Mouse (Mus musculus) left cerebral cortex, postnatal 10 days (tissue): ENCODE results near the gene Tpmt. TPM values are rescaled to one million over a fixed set of nuclear protein-coding genes. Genes with fewer than 3 reads are reported as not detected.
A peak's percentile ranks its signal among the peaks of the same experiment; 100 is the strongest.

Experiments
- DNase-seq, 2 experiments: peaks; one replicate each; pipeline ENCODE4 v3.0.0; 2021 to 2022; ENCODE audit warnings: low spot score in 2 of 2, mixed read lengths in 1 of 2; ENCODE audit errors: extremely low spot score in 1 of 2
- intact Hi-C: fragments of 180-260 bp; cut with DNase I; formaldehyde crosslinking; loops from one replicate; pipeline ENCODE4 v1.15.1; 2025
- total RNA-seq, 2 experiments: library from RNA; stranded (reverse); gene quantifications; 2 replicates each; pipeline ENCODE4 v1.2.3; 2021

Tpmt gene
- total RNA-seq, result 10 to 100 TPM in 1 of 2 experiments, 1 to 10 TPM in 1; 8.7 to 12.6 TPM

- intact Hi-C loops, result no loop called here
- DNase-seq, result peak in 1 of 2 experiments; percentile 49
These were observed at the start of gene Tpmt for GRCm38 (mm10) chr13:47044617-47044947. Gene Tpmt, minus strand, starts transcription at chr13:47044737.

- intact Hi-C loops, result no loop called here
- no peak for DNase-seq
These were observed 49.3 kb upstream of the Tpmt start for GRCm38 (mm10) chr13:47093791-47094190.

GRCm38 (mm10) chr13:47089271-47089670, 44.7 kb upstream of the Tpmt start:
- no peak for DNase-seq
- intact Hi-C loops, result no loop called here

GRCm38 (mm10) chr13:47088433-47088832, 43.9 kb upstream of the Tpmt start:
- DNase-seq, result no peak
- intact Hi-C loops, result no loop called here

- DNase-seq, result no peak
- intact Hi-C loops, result no loop called here
These were observed 36.5 kb upstream of the Tpmt start for GRCm38 (mm10) chr13:47080905-47081505.

GRCm38 (mm10) chr13:47078799-47079198, 34.3 kb upstream of the Tpmt start:
- intact Hi-C loops, result no loop called here

DNA sequence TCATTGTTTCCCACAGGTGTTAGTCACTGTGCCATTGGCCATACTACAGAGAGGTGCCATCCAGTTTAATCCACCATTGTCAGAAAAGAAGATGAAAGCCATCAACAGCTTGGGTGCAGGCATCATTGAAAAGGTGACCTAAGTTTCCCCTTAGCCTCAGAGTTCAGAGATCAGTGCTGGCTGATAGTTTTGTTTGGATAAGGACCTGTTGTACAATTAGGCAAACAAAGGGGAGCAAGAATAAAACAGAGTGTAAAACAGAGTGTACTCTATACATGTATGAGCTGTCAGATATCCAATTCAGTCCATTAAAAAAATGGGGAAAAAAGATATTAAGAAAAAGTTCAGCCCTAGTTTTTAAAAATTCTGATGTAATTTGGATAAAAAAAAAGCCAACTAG, 32.8 kb upstream of the Tpmt start:
- DNase-seq, result no peak
- intact Hi-C loops, result no loop called here

More at GRCm38 (mm10) chr13:47078799-47079198, 34.3 kb upstream of the Tpmt start:
- no peak for DNase-seq

GRCm38 (mm10) chr13:47076156-47076555, 31.6 kb upstream of the Tpmt start:
- DNase-seq, result no peak
- intact Hi-C loops, result no loop called here

DNA sequence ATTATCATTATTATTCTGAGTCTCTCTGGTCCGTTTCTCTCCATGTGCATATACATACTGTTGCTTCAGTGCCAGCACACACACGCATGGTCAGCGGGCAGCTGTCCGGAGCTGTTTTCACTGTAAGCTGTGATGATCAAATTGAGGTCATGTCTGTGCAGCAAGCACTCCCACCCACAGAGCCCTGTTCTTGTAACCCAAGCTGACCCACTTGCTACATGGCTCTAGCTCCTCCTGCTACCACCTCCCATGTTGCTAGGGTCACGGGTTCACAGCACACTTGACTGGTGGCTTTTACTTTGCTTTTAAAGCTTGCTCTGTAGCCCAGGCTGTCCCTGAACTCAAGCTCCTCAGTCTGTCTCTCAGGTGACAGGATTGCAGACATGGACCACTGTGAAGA, 27.9 kb upstream of the Tpmt start:
- intact Hi-C loops, result no loop called here

DNA sequence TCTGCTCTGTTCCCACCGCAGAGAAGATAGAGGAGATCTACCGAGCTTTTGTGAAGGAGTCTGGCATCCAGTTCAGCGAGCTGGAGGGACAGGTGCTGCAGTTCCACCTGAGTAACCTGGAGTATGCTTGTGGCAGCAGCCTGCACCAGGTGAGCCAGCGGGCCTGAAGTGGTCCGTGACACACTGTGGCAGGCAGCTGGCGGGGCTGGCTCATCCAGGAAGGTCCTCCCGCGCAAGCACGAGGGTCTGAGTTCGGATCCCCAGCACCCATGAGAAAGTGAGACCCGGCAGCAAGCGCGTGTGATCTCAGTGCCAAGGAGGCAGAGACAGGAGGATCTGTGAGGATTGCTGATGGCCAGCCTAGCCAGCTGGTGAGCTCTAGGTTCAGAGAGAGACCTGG, 27.3 kb upstream of the Tpmt start:
- DNase-seq, result no peak
- intact Hi-C loops, result no loop called here

More for the DNA sequence above, 27.9 kb upstream of the Tpmt start:
- no peak for DNase-seq

DNA sequence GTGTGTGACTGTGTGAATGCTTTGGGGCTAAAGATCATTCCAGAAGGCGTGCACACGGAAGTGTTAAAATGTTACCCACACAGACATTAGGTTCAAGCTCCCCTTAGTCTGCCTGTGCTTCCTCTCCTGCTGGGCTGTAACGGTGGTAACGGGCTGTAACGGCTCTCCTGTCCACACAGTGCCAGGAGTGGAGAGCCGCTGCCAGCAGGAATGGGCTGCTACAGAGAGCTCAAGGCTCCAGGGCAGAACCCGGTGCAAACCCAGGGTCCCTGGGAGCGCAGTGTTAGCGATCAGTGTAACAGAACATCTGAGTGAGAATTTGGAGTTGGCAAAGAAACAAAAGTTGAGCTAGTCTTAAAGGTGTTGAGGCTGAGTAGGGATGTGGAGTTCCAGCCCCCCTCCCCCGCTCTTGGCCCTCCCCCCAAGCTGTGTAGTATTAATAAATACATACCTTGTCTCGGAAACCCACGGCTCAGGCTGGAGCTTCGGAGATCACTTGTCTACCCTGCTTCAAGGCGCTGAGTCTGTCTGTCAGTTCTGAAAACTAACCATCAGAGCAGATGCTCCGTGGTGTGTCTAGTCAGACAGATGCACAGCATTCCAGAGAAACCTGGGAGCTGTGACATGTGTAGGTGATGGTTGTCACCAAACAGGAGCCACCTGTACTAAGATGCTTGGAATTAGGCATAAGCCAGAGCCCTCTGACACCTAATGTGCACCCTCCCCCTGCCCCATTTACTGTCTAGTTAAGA, 26.0 kb upstream of the Tpmt start:
- intact Hi-C loops, result no loop called here
- no peak for DNase-seq

DNA sequence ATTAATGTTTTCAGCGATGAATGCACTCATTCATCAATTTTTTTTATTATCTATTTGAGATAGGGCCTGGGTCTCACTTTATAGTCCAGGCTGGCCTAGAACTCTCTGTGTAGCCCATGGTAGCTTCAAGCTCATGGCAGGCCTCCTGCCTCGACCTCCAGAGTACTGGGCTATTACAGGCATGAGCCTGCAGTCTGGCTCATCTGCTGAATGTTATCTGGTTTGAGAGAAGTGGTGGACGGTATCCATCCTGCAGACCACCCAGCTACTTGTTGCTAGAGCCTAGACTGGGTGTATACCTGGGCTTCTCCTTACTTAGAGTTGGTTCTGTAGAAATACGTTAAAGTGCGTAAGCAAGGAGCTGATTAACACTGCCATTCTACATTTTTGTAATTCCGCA, 22.5 kb upstream of the Tpmt start:
- DNase-seq, result no peak
- intact Hi-C loops, result no loop called here

GRCm38 (mm10) chr13:47066516-47066915, 22.0 kb upstream of the Tpmt start:
- intact Hi-C loops, result no loop called here
- no peak for DNase-seq

DNA sequence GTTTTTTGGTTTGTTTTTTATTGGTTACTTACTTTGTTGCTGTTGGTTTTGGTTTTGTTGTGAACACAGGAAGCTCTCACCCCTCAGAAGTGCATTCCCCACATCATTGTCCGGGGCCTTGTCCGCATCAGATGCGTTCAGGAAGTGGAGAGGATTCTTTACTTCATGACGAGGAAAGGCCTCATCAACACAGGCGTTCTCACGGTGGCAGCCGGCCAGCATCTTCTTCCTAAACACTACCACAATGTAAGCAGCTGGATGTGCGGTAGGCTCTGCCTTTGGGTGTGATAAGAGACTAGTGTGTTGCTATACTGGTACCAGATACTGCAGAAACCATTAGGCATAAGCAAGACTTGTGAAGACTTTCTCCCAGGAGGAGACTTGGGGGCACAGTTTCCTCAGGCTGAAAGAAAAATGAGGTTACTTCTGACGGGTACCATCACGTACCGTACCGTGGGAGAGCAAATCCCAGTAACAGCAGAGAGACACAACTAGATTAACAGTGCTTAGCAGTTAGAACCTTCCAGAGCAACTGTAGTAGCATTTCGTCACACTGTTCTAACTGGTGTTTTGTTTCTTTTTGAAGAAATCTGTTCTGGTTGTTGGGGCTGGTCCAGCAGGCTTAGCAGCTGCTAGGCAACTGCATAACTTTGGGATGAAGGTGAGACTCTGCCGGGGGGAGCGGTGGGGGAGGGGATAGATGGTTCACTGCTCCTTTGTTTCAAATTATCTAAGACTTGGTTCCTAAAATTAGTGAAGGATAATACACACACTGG, 19.6 kb upstream of the Tpmt start:
- intact Hi-C loops, result no loop called here
- no peak for DNase-seq

- DNase-seq, result no peak
- intact Hi-C loops, result no loop called here
These were observed 18.2 kb upstream of the Tpmt start for GRCm38 (mm10) chr13:47062756-47063155.

- no peak for DNase-seq
- intact Hi-C loops, result no loop called here
These were observed 12.2 kb upstream of the Tpmt start for GRCm38 (mm10) chr13:47056781-47057180.

GRCm38 (mm10) chr13:47056126-47056525, 11.6 kb upstream of the Tpmt start:
- DNase-seq, result peak; percentile 45 to 62

DNA sequence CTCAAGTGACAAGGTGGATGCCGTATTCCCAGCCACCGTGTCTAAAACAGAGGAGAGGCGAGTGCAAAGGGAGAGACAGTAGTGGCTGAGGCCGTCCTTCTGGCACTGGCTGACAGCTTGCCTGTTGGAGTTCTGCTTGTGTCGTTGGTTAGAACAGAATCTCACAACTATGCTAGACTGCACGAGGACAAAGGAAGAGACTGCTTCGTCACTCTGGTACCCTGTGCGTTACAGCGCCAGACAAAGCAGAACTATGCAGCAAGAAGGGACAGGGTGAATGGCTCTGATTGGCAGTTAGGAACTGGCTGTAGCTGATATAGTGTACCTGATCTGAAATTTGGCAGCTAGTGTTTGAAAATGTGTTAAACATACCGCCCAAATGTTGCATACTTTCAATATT, 9.4 kb upstream of the Tpmt start:
- no peak for DNase-seq
- intact Hi-C loops, result no loop called here

More at GRCm38 (mm10) chr13:47056126-47056525, 11.6 kb upstream of the Tpmt start:
- intact Hi-C loops, result no loop called here

DNA sequence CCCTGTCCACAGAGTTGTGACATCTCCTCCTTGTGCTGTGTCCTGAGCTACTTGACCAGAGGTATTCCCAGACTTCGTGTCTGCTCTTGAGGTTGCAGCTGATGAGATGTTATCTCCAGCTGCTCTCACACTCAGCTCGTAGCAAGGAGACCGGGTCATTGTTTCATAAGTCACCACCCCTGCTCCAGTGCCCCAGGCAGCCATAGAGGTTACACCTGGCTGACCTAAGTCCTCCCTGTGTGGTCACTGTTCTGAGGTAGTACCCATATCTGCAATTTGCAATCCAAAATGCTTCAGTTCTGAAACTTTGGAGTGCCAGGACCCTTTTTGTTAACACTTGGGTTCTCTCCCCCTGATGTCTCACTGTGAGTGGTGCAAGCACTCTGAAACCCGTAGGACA, 5.5 kb upstream of the Tpmt start:
- DNase-seq, result no peak
- intact Hi-C loops, result no loop called here

DNA sequence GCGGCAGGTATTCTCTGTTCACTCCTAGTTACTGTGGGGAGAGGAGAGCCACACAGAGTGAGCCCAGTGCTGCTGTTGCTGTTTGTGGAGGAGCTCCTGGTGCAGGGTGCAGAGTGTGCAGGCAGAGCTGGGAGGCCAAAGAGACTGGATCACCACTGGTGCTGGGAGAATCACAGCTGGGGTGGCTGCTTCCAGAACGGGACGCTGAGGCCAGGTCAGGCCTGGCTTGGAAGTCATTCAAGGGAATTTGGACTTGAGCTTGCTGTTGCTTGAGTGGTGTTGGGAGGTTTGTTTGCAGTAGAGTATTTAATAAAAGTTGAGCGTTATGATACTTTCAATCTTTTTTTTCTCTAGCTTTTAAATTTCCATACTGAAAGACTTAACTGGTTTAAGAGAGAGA, 3.5 kb upstream of the Tpmt start:
- DNase-seq, result peak in 1 of 2 experiments; percentile 18
- intact Hi-C loops, result no loop called here
